Mouse (Mus musculus) olfactory bulb, adult 2 months (tissue): ENCODE results near the gene Cacng7. TPM values are rescaled to one million over a fixed set of nuclear protein-coding genes. Genes with fewer than 3 reads are reported as not detected.

Experiments
- H3K27ac ChIP-seq: fragments of 200-500 bp; 2 replicates; pipeline ENCODE4 v1.5.1; 2012; ENCODE audit warnings: low read depth, low read length; ENCODE audit not compliant: insufficient read depth
- H3K4me1 ChIP-seq: fragments of 200-500 bp; 2 replicates; pipeline ENCODE4 v1.6.1; 2012; ENCODE audit warnings: low read length; ENCODE audit not compliant: control insufficient read depth, insufficient read depth
- H3K4me3 ChIP-seq: fragments of 200-500 bp; 2 replicates; pipeline ENCODE4 v1.5.1; 2012; ENCODE audit warnings: mild to moderate bottlenecking, low read depth, low read length, moderate library complexity; ENCODE audit not compliant: insufficient read depth
- CTCF ChIP-seq: fragments of 200-500 bp; IDR thresholded peaks from 2 replicates; pipeline ENCODE4 v1.5.1; 2012; ENCODE audit warnings: low read depth, mild to moderate bottlenecking, low read length, moderate library complexity; ENCODE audit not compliant: insufficient read depth
- POLR2A ChIP-seq: fragments of 200-500 bp; IDR thresholded peaks from 2 replicates; pipeline ENCODE4 v1.6.1; 2012; ENCODE audit warnings: mild to moderate bottlenecking, low read depth, low read length, moderate library complexity; ENCODE audit not compliant: insufficient read depth
- WGBS: fragments of 180-500 bp; shearing (Covaris S2); methylation state at CpG from one replicate; pipeline ENCODE4 v1.1.7; 2018; 5-methylcytosine and 5-hydroxymethylcytosine counted together
- polyA plus RNA-seq: library from polyadenylated mRNA; stranded (reverse); fragments of >200 nt; gene quantifications from 2 replicates; pipeline ENCODE4 v1.2.4, GENCODE M21; 2012; ENCODE audit warnings: low replicate concordance; ENCODE audit not compliant: missing spikeins, insufficient read depth, insufficient read length

Cacng7 gene
- not detected in 2 replicates for polyA plus RNA-seq

- Histone ChIP-seq H3K27ac (peak within 1 kb of the TSS; percentile 83), H3K4me1 (peaks cover 19% of the 10 kb centered on the region), H3K4me3 (peak within 1 kb of the TSS; percentile 77)
- TF ChIP-seq CTCF (no peak), POLR2A (peak; percentile 25; the same call in 1 of the 2 replicates)
- WGBS: 1% methylated on average over 60 of the region's 65 CpGs
These were observed at the start of gene Cacng7 for GRCm38 (mm10) chr7:3332619-3333521. Gene Cacng7, plus strand, starts transcription at chr7:3332955.

GRCm38 (mm10) chr7:3283081-3283875, 49.5 kb upstream of the Cacng7 start:
- WGBS: 92% methylated on average over 11 of the region's 11 CpGs
- Histone ChIP-seq H3K27ac (no peak overlapping the region), H3K4me3 (no peak overlapping the region), H3K4me1 (no peaks in the 10 kb centered on the region)
- no peak for TF ChIP-seq POLR2A
- no peak for TF ChIP-seq CTCF

GRCm38 (mm10) chr7:3284604-3285003, 48.2 kb upstream of the Cacng7 start:
- TF ChIP-seq CTCF (no peak), POLR2A (no peak)
- Histone ChIP-seq H3K4me1 (peaks cover 2% of the 10 kb centered on the region; the same call in 1 of the 2 replicates), H3K4me3 (no peak overlapping the region), H3K27ac (no peak overlapping the region)
- 90% methylated on average over 10 of the region's 10 CpGs for WGBS

- H3K4me3 ChIP-seq: no peak overlapping the region
- peaks cover 14% of the 10 kb centered on the region for H3K4me1 ChIP-seq
- WGBS: 95% methylated on average over 5 of the region's 5 CpGs
- H3K27ac ChIP-seq: no peak overlapping the region
- TF ChIP-seq CTCF (no peak), POLR2A (no peak)
These were observed 46.7 kb upstream of the Cacng7 start for GRCm38 (mm10) chr7:3286036-3286435.

- TF ChIP-seq CTCF (no peak), POLR2A (no peak)
- H3K27ac ChIP-seq: no peak overlapping the region
- 28% methylated on average over 7 of the region's 7 CpGs for WGBS
- H3K4me1 ChIP-seq: peaks cover 17% of the 10 kb centered on the region
- no peak overlapping the region for H3K4me3 ChIP-seq
These were observed 45.6 kb upstream of the Cacng7 start for GRCm38 (mm10) chr7:3287186-3287585.

GRCm38 (mm10) chr7:3288976-3289970, 43.5 kb upstream of the Cacng7 start, which contains the start of the genes Myadm and Prkcg:
Gene Myadm, plus strand, starts transcription at chr7:3289080.
Gene Prkcg, plus strand, starts transcription at chr7:3289179.
- TF ChIP-seq CTCF: no peak
- peak; percentile 50; the same call in 1 of the 2 replicates for TF ChIP-seq POLR2A
- peak within 1 kb of the TSS; percentile 77 for H3K4me3 ChIP-seq
- peaks cover 22% of the 10 kb centered on the region for H3K4me1 ChIP-seq
- H3K27ac ChIP-seq: peak within 1 kb of the TSS; percentile 84
- 2% methylated on average over 30 of the region's 30 CpGs for WGBS

GRCm38 (mm10) chr7:3290257-3291033, 42.3 kb upstream of the Cacng7 start:
- peaks cover 22% of the 10 kb centered on the region for H3K4me1 ChIP-seq
- H3K4me3 ChIP-seq: peak overlapping the region; percentile 77
- 6% methylated on average over 18 of the region's 18 CpGs for WGBS
- no peak for TF ChIP-seq POLR2A
- TF ChIP-seq CTCF: no peak
- peak overlapping the region; percentile 84; the same call in 1 of the 2 replicates for H3K27ac ChIP-seq

- Histone ChIP-seq H3K4me1 (peaks cover 22% of the 10 kb centered on the region), H3K27ac (no peak overlapping the region), H3K4me3 (no peak overlapping the region)
- WGBS: 71% methylated on average over 6 of the region's 6 CpGs
- TF ChIP-seq CTCF (no peak), POLR2A (no peak)
These were observed 41.6 kb upstream of the Cacng7 start for GRCm38 (mm10) chr7:3291197-3291596.
